Comparison of ENCODE assay signal across 13 mouse cellular contexts in genomic region chr1:142985516-142985915, GRCm38 (mm10).
DNase-seq lines count a peak whose midpoint lies in the region; ATAC-seq and TF ChIP-seq lines count a peak whose summit lies in the region.
"Had no signal": no experiment of that assay in that cellular context is flagged by ENCODE, and none has a peak within 500 bp of the region (broad histone marks: within the 10 kb centered on the region; RNA-seq: fewer than 3 reads in every experiment).

No protein-coding gene starts in this region.

- no peak for TF ChIP-seq CTCF in hindbrain, postnatal 0 days (IDR thresholded peaks at IDR 0.05; ENCODE audit: low read depth)

- no peaks in the 10 kb centered on the region for H3K36me3 ChIP-seq in hindbrain, postnatal 0 days (ENCODE audit: insufficient read depth, low read length)
- no peaks in the 10 kb centered on the region for H3K36me3 ChIP-seq in hindbrain, embryonic 11.5 days (ENCODE audit: control insufficient read depth, insufficient read depth, low read length)
- H3K36me3 ChIP-seq in midbrain, embryonic 11.5 days (ENCODE audit: control insufficient read depth, insufficient read depth, low read length) = no peaks in the 10 kb centered on the region
- H3K36me3 ChIP-seq: embryonic facial prominence, embryonic 15.5 days; midbrain, embryonic 15.5 days had no signal

- 16% methylated on average over 1 of the region's 1 CpGs for WGBS in hindbrain, postnatal 0 days
- 76% methylated on average over 1 of the region's 1 CpGs for WGBS in hindbrain, embryonic 11.5 days
- 62% methylated on average over 1 of the region's 1 CpGs for WGBS in midbrain, embryonic 11.5 days

- no peak overlapping the region for H3K27ac ChIP-seq in hindbrain, postnatal 0 days
- no peak overlapping the region for H3K27ac ChIP-seq in hindbrain, embryonic 11.5 days (ENCODE audit: low read depth, low read length)
- H3K27ac ChIP-seq in midbrain, embryonic 11.5 days (ENCODE audit: low read depth, low read length) = no peak overlapping the region
- H3K27ac ChIP-seq: embryonic facial prominence, embryonic 15.5 days; midbrain, embryonic 15.5 days had no signal

- H3K9ac ChIP-seq in hindbrain, postnatal 0 days (replicated peaks; ENCODE audit: low read length) = no peak overlapping the region
- H3K9ac ChIP-seq in hindbrain, embryonic 11.5 days (ENCODE audit: low read depth, low read length) = no peak overlapping the region
- H3K9ac ChIP-seq in midbrain, embryonic 11.5 days (ENCODE audit: low read length) = no peak overlapping the region
- H3K9ac ChIP-seq: embryonic facial prominence, embryonic 15.5 days; midbrain, embryonic 15.5 days had no signal

- H3K4me3 ChIP-seq in hindbrain, postnatal 0 days (ENCODE audit: low read length) = no peak overlapping the region
- no peak overlapping the region for H3K4me3 ChIP-seq in hindbrain, embryonic 11.5 days (ENCODE audit: low read depth, low read length)
- no peak overlapping the region for H3K4me3 ChIP-seq in midbrain, embryonic 11.5 days (ENCODE audit: low read depth, low read length)
- H3K4me3 ChIP-seq: embryonic facial prominence, embryonic 15.5 days; left cerebral cortex, adult 2 months; midbrain, embryonic 15.5 days had no signal

- ATAC-seq in hindbrain, postnatal 0 days = no peak
- no peak for ATAC-seq in hindbrain, embryonic 11.5 days (ENCODE audit: low FRiP score)
- no peak for ATAC-seq in midbrain, embryonic 11.5 days (ENCODE audit: low FRiP score)
- ATAC-seq: activated CD4-positive, CD25-positive, alpha-beta regulatory T cell, adult 4 months; forebrain, embryonic 16.5 days had no signal

- no peaks in the 10 kb centered on the region for H3K4me1 ChIP-seq in hindbrain, postnatal 0 days (ENCODE audit: insufficient read depth, low read length)
- H3K4me1 ChIP-seq in hindbrain, embryonic 11.5 days (replicated peaks; ENCODE audit: control insufficient read depth, insufficient read depth, low read length) = no peaks in the 10 kb centered on the region
- H3K4me1 ChIP-seq in midbrain, embryonic 11.5 days (ENCODE audit: control insufficient read depth, insufficient read depth, low read length) = no peaks in the 10 kb centered on the region
- H3K4me1 ChIP-seq: embryonic facial prominence, embryonic 15.5 days; midbrain, embryonic 15.5 days had no signal

- no peak overlapping the region for H3K4me2 ChIP-seq in hindbrain, postnatal 0 days (ENCODE audit: low read depth, low read length)
- no peak overlapping the region for H3K4me2 ChIP-seq in hindbrain, embryonic 11.5 days (replicated peaks; ENCODE audit: low read depth, low read length)
- no peak overlapping the region for H3K4me2 ChIP-seq in midbrain, embryonic 11.5 days
- H3K4me2 ChIP-seq: embryonic facial prominence, embryonic 15.5 days had no signal

- H3K9me3 ChIP-seq in hindbrain, postnatal 0 days (ENCODE audit: low read length) = no peaks in the 10 kb centered on the region
- no peaks in the 10 kb centered on the region for H3K9me3 ChIP-seq in hindbrain, embryonic 11.5 days (ENCODE audit: control insufficient read depth, low read length)
- no peaks in the 10 kb centered on the region for H3K9me3 ChIP-seq in midbrain, embryonic 11.5 days (ENCODE audit: control insufficient read depth, low read length)
- H3K9me3 ChIP-seq: embryonic facial prominence, embryonic 15.5 days; midbrain, embryonic 15.5 days had no signal

- DNase-seq in cerebellum, postnatal 25 days = peak; percentile 27 to 65
- no peak for DNase-seq in cerebellum, adult 9-10 months
- peak; percentile 32 for DNase-seq in hindbrain, postnatal 0 days (ENCODE audit: low spot score)
- DNase-seq in hindbrain, embryonic 11.5 days (ENCODE audit: low spot score) = no peak
- peak; percentile 23 to 70 for DNase-seq in adrenal gland, adult (ENCODE audit: inconsistent age in 2 of 2, low spot score in 1 of 2)
- peak; percentile 62 for DNase-seq in heart, postnatal 4 days
- no peak for DNase-seq in thymus, postnatal 14 days
- DNase-seq in midbrain, embryonic 11.5 days (ENCODE audit: low spot score, missing footprints) = no peak

- no peaks in the 10 kb centered on the region for H3K27me3 ChIP-seq in hindbrain, postnatal 0 days (ENCODE audit: insufficient read depth, low read length)
- H3K27me3 ChIP-seq in hindbrain, embryonic 11.5 days (ENCODE audit: control insufficient read depth, insufficient read depth, low read length) = no peaks in the 10 kb centered on the region
- H3K27me3 ChIP-seq in midbrain, embryonic 11.5 days (ENCODE audit: control insufficient read depth, insufficient read depth, low read length) = no peaks in the 10 kb centered on the region
- H3K27me3 ChIP-seq: embryonic facial prominence, embryonic 15.5 days; midbrain, embryonic 15.5 days had no signal

Comparison
In these comparisons a context has a peak if more than half of its experiments do, and no peak if none do; other contexts are left out.
1. DNase-seq: peak in cerebellum, postnatal 25 days (2 of 2), hindbrain, postnatal 0 days (single experiment), adrenal gland, adult (2 of 2) and heart, postnatal 4 days (single experiment); none in cerebellum, adult 9-10 months (single experiment), hindbrain, embryonic 11.5 days (single experiment), thymus, postnatal 14 days (single experiment) and midbrain, embryonic 11.5 days (single experiment).